Mouse (Mus musculus) C2C12 (cell line): Measurements from ENCODE around the gene Fbxo47. TPM values are rescaled to one million over a fixed set of nuclear protein-coding genes. Genes with fewer than 3 reads are reported as not detected.

Source experiments
- H3K27me3 ChIP-seq: one replicate; pipeline ENCODE4 v1.6.1; 2011; ENCODE audit not compliant: control insufficient read depth, insufficient read depth, insufficient read length
- H3K36me3 ChIP-seq: one replicate; pipeline ENCODE4 v1.6.1; 2011; ENCODE audit not compliant: control insufficient read depth, insufficient read depth
- H3K4me3 ChIP-seq: one replicate; pipeline ENCODE4 v1.5.1; 2011; ENCODE audit warnings: mild to moderate bottlenecking, control low read depth; ENCODE audit not compliant: poor library complexity, insufficient read depth, severe bottlenecking
- H3K79me2 ChIP-seq: one replicate; pipeline ENCODE4 v1.6.1; 2011; ENCODE audit not compliant: control insufficient read depth, insufficient read depth
- H3K79me3 ChIP-seq: one replicate; pipeline ENCODE4 v1.6.1; 2011; ENCODE audit warnings: low read depth, control low read depth
- H3ac ChIP-seq: one replicate; pipeline ENCODE3; 2011; ENCODE audit warnings: low read depth; ENCODE audit not compliant: control insufficient read depth, insufficient read length
- FOSL1 ChIP-seq: IDR thresholded peaks from one replicate; pipeline ENCODE4 v1.8.0; 2011; ENCODE audit warnings: mild to moderate bottlenecking, low read length; ENCODE audit not compliant: poor library complexity, insufficient read depth, severe bottlenecking
- MAX ChIP-seq: IDR thresholded peaks from one replicate; pipeline ENCODE4 v1.6.1; 2011; ENCODE audit warnings: mild to moderate bottlenecking, control low read depth
- polyA plus RNA-seq: library from polyadenylated mRNA; unstranded; fragments of >200 nt; fragmentation: generic; extraction: Trizol; gene quantifications from one replicate; pipeline ENCODE4 v1.2.1, GENCODE M21; 2012; ENCODE audit warnings: missing spikeins

Gene Fbxo47
- polyA plus RNA-seq, 1 experiment, result 0.11 TPM

GRCm38 (mm10) chr11:97803847-97804246 lies 80.1 kb downstream of the Fbxo47 start:
- Histone ChIP-seq H3K4me3 (no peak overlapping the region), H3K79me2 (peaks cover 94% of the 10 kb centered on the region), H3K79me3 (peaks cover 75% of the 10 kb centered on the region), H3K27me3 (no peaks in the 10 kb centered on the region), H3ac (no peak overlapping the region), H3K36me3 (peaks cover 39% of the 10 kb centered on the region)
- TF ChIP-seq FOSL1 (no peak), MAX (no peak)

Other genes starting within 250 kb of the Fbxo47 start
- gene Mllt6, start 220.7 kb downstream of the Fbxo47 start, polyA plus RNA-seq, result 12.5 TPM
- 110 TPM for gene Cisd3, start 198.3 kb downstream of the Fbxo47 start, polyA plus RNA-seq
- gene Pcgf2, start 183.7 kb downstream of the Fbxo47 start, polyA plus RNA-seq, result 29.2 TPM
- 690 TPM for gene Psmb3, start 180.8 kb downstream of the Fbxo47 start, polyA plus RNA-seq
- 28.3 TPM for gene Pip4k2b, start 139.4 kb downstream of the Fbxo47 start, polyA plus RNA-seq
- 8.7 TPM for gene Cwc25, start 117.6 kb downstream of the Fbxo47 start, polyA plus RNA-seq
- 0.14 TPM for gene 1700001P01Rik, start 108.2 kb downstream of the Fbxo47 start, polyA plus RNA-seq
- 1,391 TPM for gene Rpl23, start 101.7 kb downstream of the Fbxo47 start, polyA plus RNA-seq
- 219 TPM for gene Lasp1, start 85.2 kb downstream of the Fbxo47 start, polyA plus RNA-seq
- 4.9 TPM for gene B230217C12Rik, start 43.4 kb downstream of the Fbxo47 start, polyA plus RNA-seq
- gene Plxdc1, start 102.3 kb upstream of the Fbxo47 start, polyA plus RNA-seq, result 0.25 TPM
- 0.54 TPM for gene Arl5c, start 112.0 kb upstream of the Fbxo47 start, polyA plus RNA-seq
- 6.1 TPM for gene Cacnb1, start 138.9 kb upstream of the Fbxo47 start, polyA plus RNA-seq
- 3,682 TPM for gene Rpl19, start 142.6 kb upstream of the Fbxo47 start, polyA plus RNA-seq
- 34.6 TPM for gene Stac2, start 169.3 kb upstream of the Fbxo47 start, polyA plus RNA-seq